Mouse (Mus musculus) CD8-positive naive resting alpha-beta T cell, adult 2 months (primary cell): ENCODE results near the gene Rgmb.

Source experiments
- DNase-seq, 2 experiments: peaks; one replicate each; pipeline ENCODE4 v3.0.0; 2022; ENCODE audit warnings: low read depth in 2 of 2, low spot score in 2 of 2

The Rgmb gene

DNA sequence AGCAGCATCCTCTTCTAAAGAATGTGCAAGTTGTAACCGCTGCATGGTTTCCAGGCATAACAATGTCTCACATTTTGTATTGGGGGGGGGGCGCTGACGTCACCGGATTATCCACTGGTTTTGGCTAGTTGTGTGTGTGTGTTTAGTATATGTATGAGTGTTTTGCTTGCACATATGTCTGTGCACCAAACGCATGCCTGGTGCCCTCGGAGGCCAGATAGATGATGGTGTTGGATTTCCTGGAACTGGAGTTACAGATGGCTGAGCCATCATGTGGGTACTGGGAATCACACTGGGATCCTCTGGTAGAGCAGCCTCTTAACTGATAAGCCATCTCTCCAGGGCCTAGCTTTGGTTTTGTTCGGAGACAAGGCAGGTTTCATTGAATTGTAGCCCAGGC is 8.5 kb downstream of the Rgmb start:
- no peak for DNase-seq

DNA sequence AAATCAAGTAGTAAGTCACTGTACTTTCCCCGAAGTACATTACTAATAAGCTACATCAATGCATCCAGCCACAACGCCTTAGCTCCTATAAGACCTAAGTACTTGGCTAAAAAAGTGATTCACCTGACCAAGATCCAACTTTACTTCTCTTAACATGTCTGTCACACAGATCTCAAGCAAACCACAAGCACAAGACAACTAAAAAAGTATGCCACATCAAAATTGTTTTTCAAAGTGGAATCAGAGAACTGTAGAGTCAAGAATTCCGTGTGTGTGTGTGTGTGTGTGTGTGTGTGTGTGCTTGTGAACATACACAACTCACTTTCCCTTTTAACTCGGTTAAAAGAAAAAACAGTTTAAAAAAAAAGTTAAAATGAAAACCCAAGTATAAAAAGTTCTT is 9.1 kb downstream of the Rgmb start:
- peak in 1 of 2 experiments; percentile 27 for DNase-seq

DNA sequence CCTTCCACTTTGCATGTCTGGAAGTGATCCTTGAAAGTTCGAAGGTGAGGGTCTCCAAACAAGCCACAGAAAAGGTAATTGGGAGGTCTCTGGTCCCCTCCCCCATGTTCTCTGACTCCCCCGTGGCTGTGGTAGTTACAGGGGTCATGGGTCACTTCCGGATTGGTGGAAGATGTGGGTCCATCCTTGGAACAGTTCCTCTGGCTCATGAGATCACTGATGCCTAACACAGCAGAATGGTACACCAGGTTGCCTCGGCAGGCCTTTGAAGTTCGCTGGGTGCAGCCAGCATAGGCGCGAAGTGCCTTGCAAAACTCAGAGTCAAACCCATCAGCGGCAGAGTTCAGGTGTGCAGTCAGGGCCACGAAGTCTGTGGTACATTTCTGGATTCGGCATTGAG is 10.1 kb downstream of the Rgmb start:
- DNase-seq: no peak

DNA sequence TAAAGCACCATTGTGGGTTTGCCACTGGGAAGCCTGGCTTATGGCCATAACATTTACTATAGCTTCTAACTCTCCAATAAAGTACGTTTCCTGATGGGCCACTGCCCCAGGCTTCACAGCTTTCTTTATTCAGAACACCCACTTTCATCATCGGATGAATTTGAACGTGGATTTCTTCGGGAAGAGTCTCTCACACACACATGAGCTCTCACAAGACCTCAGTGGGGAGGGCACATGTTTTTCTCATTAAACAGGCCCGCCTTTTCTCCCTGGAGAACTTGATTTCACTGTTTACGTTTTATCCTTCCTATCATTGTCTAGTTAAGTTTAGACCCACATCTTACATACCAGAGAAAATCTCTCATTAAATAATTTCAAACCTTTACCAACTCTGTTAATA is 10.7 kb downstream of the Rgmb start:
- no peak for DNase-seq

DNA sequence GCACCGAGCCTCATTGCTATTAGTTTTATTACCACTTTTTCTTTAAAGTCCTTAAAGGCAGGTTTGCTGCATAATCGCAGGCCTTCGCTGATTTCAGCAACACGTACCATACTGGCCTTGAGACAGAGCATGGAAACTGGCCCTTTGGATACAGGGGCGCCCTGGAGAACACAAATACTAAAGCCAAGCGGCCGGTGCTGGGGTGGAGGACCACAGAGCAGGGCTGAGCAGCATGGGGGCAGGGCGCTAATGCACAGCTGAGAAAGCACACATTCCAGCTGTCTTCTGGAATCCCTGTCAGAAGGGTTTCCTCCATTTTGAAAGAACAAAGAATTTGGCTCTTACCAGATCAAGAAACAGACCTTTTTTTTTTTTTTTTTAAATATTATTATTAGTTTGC is 12.5 kb downstream of the Rgmb start:
- DNase-seq: no peak

DNA sequence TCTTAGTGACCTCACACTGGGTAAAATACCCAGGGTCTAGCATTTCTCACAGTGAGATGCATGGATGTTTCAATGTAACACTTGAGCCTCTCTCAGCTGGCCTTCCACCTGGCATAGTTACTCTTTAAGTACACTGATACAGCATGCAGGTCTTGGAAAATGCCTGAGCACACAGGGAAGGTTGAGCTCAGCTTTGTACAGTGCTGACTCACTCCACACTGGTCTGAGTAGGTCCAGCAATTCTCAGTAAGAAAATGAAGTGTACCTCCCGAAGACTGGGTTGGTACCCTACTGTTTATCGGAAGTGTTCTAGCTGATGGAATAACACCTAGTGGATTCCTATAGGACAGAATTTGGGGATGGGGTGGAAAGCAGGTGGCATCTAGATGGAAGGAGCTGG is 13.2 kb downstream of the Rgmb start:
- no peak for DNase-seq

DNA sequence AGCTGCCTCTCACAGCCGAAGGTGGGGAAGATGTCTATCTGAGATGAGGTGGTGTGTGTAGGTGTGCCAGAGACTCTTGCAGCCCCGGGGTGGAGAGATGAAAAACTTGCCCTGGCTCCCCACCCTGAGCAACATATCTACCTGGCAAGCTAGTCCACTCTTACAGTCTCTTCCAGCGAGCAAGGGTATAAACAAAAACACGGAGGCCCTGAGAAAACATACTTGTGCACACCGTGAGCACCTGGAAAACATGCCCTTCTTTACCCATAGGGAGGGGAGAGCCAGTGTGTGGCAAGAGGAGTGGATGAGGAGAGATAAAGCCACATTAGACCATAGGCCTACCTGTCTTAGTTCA is 13.8 kb downstream of the Rgmb start:
- DNase-seq: no peak

DNA sequence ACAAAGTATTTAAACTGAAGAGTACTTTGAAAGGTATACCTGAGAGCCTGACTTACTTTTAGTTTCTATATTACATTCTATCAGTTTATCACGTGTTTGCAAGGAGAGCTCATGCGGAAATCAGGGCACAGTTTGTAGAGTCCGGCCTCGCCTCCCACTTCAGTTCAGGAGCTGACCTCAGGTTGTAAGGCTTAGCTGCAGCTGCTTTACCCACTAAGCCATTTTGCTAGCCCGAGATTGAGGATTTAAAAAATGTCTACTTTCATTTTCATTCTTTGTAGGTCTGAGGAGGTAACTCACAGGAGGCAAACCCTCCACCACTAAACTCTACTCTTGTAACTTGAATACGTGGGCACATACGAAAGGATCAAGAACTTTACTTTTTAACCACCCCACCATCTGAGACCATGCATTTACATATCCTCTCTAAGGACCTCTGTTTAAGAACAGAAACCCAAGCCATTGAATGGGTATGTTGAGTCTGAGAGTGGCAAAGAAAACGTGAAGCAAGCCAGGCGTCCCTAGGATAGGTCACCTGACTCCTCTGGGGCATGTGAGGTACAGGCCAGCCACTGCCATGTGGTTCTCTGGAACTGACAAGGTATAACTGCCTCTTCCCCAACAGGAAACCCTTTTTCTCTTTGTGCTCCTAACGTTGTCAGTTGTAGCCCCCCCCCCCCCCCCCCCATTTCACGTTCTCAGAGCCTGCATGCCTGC is 14.3 kb downstream of the Rgmb start:
- no peak for DNase-seq

DNA sequence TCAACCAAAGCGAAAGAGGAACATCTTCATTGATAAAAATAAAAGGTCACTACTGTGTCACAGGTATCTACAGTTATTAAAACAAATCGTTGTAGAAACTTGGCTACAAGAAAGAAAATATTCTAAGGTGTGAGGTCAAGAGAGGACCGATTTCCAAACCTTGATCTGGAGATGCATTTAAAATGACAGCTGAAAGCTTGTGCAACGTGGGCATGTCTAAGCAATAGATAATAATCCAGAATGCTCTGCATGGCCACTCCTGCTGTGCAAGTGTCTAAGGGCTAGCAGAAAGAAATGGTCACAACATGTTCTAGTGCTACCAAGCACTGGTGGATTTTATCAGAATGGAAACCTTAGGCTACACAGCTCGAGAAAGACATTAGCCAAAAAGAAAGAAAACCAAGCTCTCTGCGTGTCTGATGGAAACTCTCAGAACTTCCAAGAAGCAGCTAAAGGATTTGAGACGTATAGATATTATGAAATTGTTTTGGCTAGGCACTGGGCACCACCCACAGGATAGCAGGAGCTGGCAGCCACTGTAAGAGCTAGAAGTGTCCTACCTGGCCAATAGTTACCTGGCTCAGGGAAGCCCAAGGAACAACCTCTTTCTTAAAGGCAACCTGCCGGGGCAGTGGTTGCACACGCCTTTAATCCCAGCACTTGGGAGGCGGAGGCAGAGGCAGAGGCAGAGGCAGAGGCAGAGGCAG is 15.4 kb downstream of the Rgmb start:
- DNase-seq: no peak

DNA sequence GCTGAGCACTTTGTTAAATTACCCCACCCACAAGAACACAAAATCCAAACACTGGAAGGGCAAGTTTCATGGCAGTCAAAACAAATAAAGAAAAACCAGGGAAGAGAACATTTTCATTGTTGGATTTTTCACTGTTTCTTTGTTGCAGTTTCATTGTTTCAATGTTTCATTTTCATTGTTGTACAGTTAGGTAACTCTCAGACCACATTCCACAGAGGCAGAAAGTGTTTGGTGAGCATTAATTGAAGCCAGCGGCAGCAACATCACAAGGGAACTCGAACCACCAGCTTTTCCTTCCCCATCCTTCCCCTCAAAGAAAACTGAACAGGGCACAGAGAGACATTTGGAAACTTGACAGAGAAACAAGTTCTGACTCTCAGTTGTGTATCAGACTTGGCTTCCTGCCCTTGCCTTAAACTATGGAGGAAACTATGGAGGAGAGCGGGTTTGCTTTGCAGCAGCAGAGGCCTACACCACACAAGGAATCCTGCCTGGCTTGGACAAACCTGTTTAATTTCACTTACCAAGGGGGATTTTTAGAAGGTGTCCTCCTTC is 17.1 kb downstream of the Rgmb start:
- DNase-seq: no peak

DNA sequence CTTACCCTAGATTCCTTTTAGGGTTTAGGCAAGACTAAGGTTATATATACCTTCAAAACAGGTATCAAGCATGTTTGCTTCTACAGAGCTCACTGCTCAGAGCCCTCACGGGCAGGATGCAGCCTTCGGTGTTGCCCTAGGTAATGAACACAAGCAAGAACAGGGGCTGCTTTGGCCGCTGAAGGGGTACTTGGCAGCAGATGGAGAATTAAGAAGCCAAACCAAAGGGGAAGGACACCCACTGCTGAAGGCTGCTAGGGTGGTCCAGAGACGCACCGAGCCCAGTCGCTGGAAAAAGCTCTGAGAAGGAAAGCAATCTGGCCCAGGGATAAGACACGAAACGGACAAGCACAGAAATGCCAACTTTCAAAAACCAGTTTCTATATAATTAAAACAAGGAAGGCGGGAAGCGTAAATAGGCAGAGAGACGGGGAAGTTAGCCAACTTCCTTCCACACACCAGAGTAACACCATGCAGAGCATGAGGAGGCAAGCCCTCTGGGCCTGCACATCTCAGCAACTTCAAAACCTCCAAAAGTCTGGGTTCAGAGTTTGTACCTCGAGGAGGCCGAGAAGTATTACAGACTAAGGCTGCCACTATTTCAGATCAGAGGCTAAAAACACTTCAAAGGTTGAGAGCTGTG is 18.6 kb downstream of the Rgmb start:
- no peak for DNase-seq

DNA sequence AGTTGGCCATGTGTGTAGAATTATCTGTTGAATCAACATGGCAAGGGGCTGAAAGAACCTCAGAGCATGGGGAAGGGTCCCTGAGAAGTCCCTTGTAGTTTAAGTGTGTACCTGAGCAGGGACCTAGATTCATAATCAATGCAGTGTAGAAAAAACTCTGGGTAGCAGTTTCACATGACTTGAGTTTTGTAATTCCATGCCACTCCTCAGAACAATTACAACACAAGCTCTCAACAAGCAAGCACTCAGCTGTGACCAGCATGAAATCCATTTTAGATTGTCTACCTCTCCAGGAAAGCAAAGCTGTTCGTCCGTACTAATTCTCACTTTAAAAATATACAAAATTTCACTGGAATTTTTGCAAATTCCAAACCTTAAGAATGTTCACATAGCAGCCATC is 20.9 kb downstream of the Rgmb start:
- DNase-seq: no peak

DNA sequence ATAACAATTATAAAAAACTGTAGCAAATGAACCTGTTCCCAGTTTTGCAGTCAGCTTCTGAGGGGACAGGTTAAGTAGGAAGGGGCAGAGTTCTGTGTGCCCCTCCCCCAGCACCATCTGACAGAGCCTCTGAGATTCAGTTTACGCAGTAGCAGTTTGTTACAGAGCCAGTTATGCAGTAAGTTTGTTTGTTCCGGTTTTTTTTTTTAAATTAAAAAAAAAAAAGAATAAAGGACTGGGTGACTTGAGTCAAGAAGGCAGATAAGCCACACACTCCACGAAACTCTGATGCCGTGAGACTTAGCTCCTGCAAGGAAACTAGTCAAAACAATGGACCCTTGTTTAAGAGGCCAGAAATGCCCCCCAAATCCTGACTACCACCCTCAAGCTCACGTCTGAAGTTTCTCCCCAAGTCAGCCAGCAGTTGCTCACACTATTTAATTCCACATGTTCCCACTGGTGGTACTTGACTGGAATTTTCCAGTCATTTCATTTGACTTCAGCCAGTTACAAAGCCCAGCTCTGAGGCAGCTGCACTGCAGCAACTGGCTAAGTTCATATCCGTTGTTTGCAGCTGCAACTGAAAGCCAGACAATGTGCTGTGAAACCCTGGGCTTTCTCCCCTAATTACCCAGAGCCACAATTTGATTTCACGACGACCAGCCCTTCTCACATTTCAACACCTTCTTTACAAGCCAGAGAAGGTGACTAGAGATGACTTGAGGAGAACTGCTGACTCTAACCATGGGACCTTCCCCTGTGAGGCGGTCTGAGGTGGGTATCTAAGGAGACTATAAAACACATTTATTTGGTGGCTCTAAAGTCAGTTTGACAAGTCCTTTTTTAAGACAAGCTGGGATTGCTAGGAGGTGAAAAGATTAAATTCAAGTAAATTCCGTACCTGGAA is 22.1 kb downstream of the Rgmb start:
- no peak for DNase-seq

DNA sequence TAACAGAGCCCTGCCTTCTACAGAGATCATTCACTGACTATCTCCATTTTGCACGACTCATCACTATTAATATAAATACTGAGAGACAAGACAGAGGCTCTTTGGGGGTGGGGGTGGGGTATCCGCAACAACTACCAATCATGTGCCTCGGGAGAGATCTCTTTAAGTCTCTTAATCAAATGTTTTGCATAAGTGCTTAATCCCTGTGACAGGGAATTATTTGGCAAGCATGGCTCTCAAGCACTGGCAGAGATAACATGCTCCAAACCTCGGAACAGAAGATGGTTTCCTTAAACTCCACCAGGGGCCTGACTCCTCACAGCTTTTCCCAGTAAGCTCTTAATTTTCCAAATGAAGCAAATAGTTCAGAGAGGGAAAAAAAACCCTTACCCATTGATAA is 22.8 kb downstream of the Rgmb start:
- no peak for DNase-seq

DNA sequence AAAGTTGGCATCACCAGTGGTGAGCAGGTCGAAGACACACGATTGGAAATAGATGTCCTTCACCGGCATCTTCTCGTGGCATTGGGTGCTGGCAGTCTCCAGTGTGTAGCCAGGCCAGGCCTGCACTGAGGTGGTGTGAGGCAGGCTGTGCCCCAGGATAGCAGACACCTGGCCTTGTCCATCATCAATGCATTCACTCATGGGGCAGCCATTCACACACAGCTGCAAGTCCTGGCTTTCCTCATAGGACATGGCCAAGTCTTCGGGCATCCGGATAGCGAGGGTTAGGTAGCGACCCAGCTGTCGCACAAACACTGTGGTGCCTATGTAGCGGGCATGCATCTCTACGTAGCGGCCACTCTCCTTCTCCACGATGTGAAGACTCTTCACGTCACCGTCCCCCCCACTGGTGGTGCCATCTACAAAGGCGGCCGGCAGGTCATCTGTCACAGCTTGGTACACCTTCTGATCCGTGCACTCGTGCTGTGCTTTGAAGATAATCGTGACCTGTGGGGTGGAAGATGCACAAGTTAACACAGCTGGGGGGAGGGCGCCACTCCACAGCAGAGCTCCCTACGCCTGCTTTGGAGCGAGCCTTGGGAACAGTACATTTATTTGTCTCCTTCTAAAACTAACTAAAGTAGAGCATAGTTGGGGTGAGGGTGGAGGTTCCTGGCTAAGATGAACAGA is 23.4 kb downstream of the Rgmb start:
- no peak for DNase-seq

DNA sequence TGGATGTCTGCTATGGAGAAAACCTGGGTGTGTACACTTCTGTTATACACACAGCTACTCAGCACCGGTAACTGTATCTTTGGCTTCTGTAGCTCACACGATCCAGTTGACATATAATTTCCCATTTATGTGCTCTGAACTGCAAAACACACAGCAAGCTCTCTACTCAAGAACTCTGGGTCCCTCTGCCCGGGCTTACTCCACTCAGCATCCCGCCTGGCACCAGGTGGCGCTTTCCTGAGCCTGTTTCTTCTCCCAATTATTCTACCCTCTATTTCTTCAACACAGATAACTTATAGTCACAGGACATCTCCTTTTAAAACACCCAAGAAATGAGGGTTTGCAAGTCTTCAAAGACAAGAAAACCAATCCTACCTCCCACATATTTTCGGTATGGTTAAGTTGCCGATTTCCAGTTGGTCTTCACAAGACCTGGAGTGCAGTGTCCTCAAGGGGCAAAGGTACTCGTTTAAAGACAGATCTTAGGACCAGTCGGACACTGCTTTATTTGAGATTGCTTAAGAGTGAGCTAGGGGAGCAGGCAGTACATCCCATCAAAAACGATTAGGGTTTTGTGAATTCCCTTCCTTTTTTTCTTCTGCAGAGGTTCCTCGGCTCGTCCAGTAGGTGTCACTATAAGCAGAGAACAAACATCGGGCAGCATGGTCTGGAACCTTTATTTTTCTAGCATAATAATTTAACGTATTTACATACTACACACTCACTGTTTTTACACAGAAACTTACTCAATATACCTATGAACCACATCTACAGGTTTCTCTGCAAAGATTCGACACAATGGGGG is 26.6 kb downstream of the Rgmb start:
- no peak for DNase-seq

DNA sequence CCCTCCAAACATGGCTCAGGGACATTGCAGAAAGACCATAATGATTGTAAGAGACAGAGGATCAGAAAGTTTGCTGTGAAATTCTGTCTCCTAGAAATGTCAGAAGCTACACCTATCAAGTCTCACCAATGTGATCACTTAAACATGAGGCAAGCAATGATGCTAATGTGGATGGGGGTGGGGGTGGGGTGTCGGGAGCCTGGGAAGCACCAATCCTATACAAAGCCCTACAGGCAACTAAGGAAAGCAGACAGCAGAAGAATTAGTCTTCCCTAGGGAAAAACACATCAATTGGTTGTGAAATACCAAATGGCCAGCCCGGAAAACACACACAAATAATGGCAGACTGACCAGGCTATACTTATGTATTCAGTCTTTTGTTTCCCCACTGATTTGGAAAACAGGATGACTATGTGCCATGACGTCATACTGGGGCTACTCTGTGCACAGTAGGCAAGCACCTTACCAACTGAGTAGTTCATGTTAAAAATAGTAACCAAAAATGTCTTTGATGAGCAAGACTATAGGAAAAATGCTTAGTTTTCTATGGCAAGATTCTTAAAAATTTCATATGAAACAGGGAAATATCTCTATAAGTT is 31.5 kb downstream of the Rgmb start:
- no peak for DNase-seq

DNA sequence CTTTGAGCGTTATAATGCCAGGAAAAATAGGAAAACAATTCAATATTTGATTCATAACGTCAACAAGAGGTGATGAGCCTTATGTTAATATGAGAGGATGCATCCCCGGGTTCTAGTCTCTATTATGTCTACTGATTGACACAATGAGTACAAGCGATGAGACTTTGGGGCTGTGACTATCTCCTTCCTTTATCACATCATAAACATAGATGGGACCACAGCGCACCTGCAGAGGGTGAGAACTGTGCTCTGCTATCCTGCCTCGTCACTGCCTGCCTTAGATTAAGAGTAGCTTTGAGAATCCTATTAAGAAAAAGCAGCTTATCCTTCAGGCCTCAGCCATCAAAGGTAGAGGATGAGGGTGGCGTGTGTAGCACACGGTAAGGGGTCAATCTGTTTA is 40.1 kb downstream of the Rgmb start:
- no peak for DNase-seq

DNA sequence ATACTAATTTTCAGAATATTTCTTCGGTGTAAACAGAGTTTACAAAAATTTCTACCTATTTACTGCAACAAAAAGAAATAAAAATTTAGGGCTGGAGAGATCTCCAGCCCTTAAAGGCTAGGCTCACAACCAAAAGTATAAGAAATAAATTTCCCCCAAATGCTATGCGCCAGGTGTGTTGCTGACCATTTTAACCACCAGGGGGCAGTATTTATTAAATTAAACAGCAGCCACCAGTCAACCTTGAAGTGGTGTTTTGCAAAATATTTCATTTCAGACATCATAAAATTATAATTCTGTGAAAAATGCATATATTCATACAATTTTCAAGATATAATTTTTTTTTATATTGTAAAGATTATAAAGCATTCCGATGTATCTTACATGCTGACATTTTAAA is 43.8 kb downstream of the Rgmb start:
- DNase-seq: peak in 1 of 2 experiments; percentile 39
